Mouse (Mus musculus) embryonic facial prominence, embryonic 14.5 days (tissue): ENCODE measurements around the gene Lmf1. TPM values are rescaled to one million over a fixed set of nuclear protein-coding genes. Genes with fewer than 3 reads are reported as not detected.

Source experiments
- ATAC-seq: fragments of 200-750 bp; cut with Nextera tagmentation; 2 replicates; pipeline ENCODE4 v1.8.0; 2017; ENCODE audit warnings: low read depth, moderate number of reproducible peaks, moderate TSS enrichment
- DNase-seq: peaks from one replicate; pipeline ENCODE4 v3.0.0-alpha.2; 2015; ENCODE audit warnings: low spot score
- H3K27ac ChIP-seq: fragments of 300-500 bp; sonication (generic); replicated peaks from 2 replicates; pipeline ENCODE4 v1.5.1; 2014; ENCODE audit warnings: low read depth, mild to moderate bottlenecking, low read length, moderate library complexity
- H3K27me3 ChIP-seq: fragments of 300-500 bp; sonication (generic); replicated peaks from 2 replicates; pipeline ENCODE4 v1.6.1; 2014; ENCODE audit warnings: low read length; ENCODE audit not compliant: control insufficient read depth, insufficient read depth
- H3K36me3 ChIP-seq: fragments of 300-500 bp; sonication (generic); 2 replicates; pipeline ENCODE4 v1.6.1; 2014; ENCODE audit warnings: low read length, mixed read lengths; ENCODE audit not compliant: control insufficient read depth, insufficient read depth
- H3K4me1 ChIP-seq: fragments of 300-500 bp; sonication (generic); 2 replicates; pipeline ENCODE4 v1.6.1; 2014; ENCODE audit warnings: antibody characterized with exemption, low read length; ENCODE audit not compliant: control insufficient read depth, insufficient read depth
- H3K4me2 ChIP-seq: fragments of 300-500 bp; sonication (generic); 2 replicates; pipeline ENCODE4 v1.6.1; 2014; ENCODE audit warnings: low read depth, mild to moderate bottlenecking, low read length, moderate library complexity, mixed read lengths
- H3K4me3 ChIP-seq: fragments of 300-500 bp; sonication (generic); 2 replicates; pipeline ENCODE4 v1.5.1; 2014; ENCODE audit warnings: low read depth, mild to moderate bottlenecking, low read length
- H3K9ac ChIP-seq: fragments of 300-500 bp; sonication (generic); 2 replicates; pipeline ENCODE4 v1.6.1; 2014; ENCODE audit warnings: low read depth, mild to moderate bottlenecking, low read length, moderate library complexity, mixed read lengths
- H3K9me3 ChIP-seq: fragments of 300-500 bp; sonication (generic); 2 replicates; pipeline ENCODE4 v1.6.1; 2016; ENCODE audit warnings: low read length; ENCODE audit not compliant: control insufficient read depth
- WGBS: fragments of 180-500 bp; shearing (Covaris S2); extraction: QIAGEN DNeasy Blood & Tissue Kit; methylation state at CpG from one replicate; pipeline ENCODE4 v1.1.7; 2014; 5-methylcytosine and 5-hydroxymethylcytosine counted together
- polyA plus RNA-seq: library from polyadenylated mRNA; unstranded; fragments of >200 nt; fragmentation: Nextera tagmentation; extraction: Ambion mirVana; gene quantifications from 2 replicates; pipeline ENCODE4 v1.2.1, GENCODE M21; 2014

The Lmf1 gene
- polyA plus RNA-seq, 1 experiment from 2014 or later: 27.3 TPM

- no peak for ATAC-seq
- peaks cover 18% of the 10 kb centered on the region for H3K4me1 ChIP-seq
Observed at GRCm38 (mm10) chr17:25565244-25565643, 13.6 kb upstream of the Lmf1 start.

GRCm38 (mm10) chr17:25565860-25566600 lies 12.9 kb upstream of the Lmf1 start:
- 68% methylated on average over 17 of the region's 17 CpGs for WGBS
- Histone ChIP-seq H3K9ac (no peak overlapping the region), H3K4me1 (peaks cover 21% of the 10 kb centered on the region), H3K4me2 (peak overlapping the region; percentile 28; the same call in 1 of the 2 replicates), H3K27me3 (peaks cover 19% of the 10 kb centered on the region), H3K4me3 (no peak overlapping the region), H3K27ac (no peak overlapping the region), H3K9me3 (no peaks in the 10 kb centered on the region), H3K36me3 (0 out of 2 replicates have a peak, but pooled peaks cover 6% of the 10 kb centered on the region)
- no peak for DNase-seq
- no peak for ATAC-seq

More at GRCm38 (mm10) chr17:25565244-25565643, 13.6 kb upstream of the Lmf1 start:
- H3K27ac ChIP-seq: no peak overlapping the region
- WGBS: 23% methylated on average over 6 of the region's 6 CpGs
- H3K4me2 ChIP-seq: peak overlapping the region; percentile 28
- 0 out of 2 replicates have a peak overlapping the region, but pooled peaks have one; percentile 5 for H3K4me3 ChIP-seq
- H3K27me3 ChIP-seq: peaks cover 17% of the 10 kb centered on the region
- DNase-seq: peak; percentile 40
- H3K36me3 ChIP-seq: 0 out of 2 replicates have a peak, but pooled peaks cover 6% of the 10 kb centered on the region
- no peaks in the 10 kb centered on the region for H3K9me3 ChIP-seq
- no peak overlapping the region; the same call in 1 of the 2 replicates for H3K9ac ChIP-seq

- 78% methylated on average over 12 of the region's 13 CpGs for WGBS
- H3K4me2 ChIP-seq: peak overlapping the region; percentile 99; the same call in 1 of the 2 replicates
- DNase-seq (no peak), ATAC-seq (no peak)
- H3K9me3 ChIP-seq: no peaks in the 10 kb centered on the region
- no peak overlapping the region for H3K9ac ChIP-seq
- H3K27ac ChIP-seq: no peak overlapping the region
- H3K36me3 ChIP-seq: 0 out of 2 replicates have a peak, but pooled peaks cover 6% of the 10 kb centered on the region
- H3K4me3 ChIP-seq: no peak overlapping the region
- peaks cover 19% of the 10 kb centered on the region for H3K27me3 ChIP-seq
- H3K4me1 ChIP-seq: peaks cover 28% of the 10 kb centered on the region
Observed at GRCm38 (mm10) chr17:25567261-25567660, 11.6 kb upstream of the Lmf1 start.

- Histone ChIP-seq H3K9me3 (no peaks in the 10 kb centered on the region), H3K36me3 (0 out of 2 replicates have a peak, but pooled peaks cover 6% of the 10 kb centered on the region), H3K4me3 (0 out of 2 replicates have a peak overlapping the region, but pooled peaks have one; percentile 60), H3K4me1 (peaks cover 28% of the 10 kb centered on the region), H3K27ac (no peak overlapping the region), H3K9ac (no peak overlapping the region), H3K4me2 (peak overlapping the region; percentile 99), H3K27me3 (peaks cover 19% of the 10 kb centered on the region)
- 21% methylated on average over 14 of the region's 14 CpGs for WGBS
- DNase-seq (peak; percentile 48), ATAC-seq (no peak)
Observed at GRCm38 (mm10) chr17:25567745-25568144, 11.1 kb upstream of the Lmf1 start.

- Histone ChIP-seq H3K36me3 (0 out of 2 replicates have a peak, but pooled peaks cover 6% of the 10 kb centered on the region), H3K27me3 (peaks cover 19% of the 10 kb centered on the region), H3K9me3 (no peaks in the 10 kb centered on the region), H3K4me3 (peak overlapping the region; percentile 60), H3K27ac (no peak overlapping the region), H3K4me1 (peaks cover 28% of the 10 kb centered on the region), H3K4me2 (peak overlapping the region; percentile 99), H3K9ac (no peak overlapping the region)
- ATAC-seq (peak; percentile 11; the same call in 1 of the 2 replicates), DNase-seq (peak; percentile 50)
- 34% methylated on average over 10 of the region's 10 CpGs for WGBS
Observed at GRCm38 (mm10) chr17:25568206-25568605, 10.7 kb upstream of the Lmf1 start.

GRCm38 (mm10) chr17:25568880-25569279 lies 10.0 kb upstream of the Lmf1 start:
- Histone ChIP-seq H3K4me2 (peak overlapping the region; percentile 99), H3K4me1 (peaks cover 28% of the 10 kb centered on the region), H3K27ac (no peak overlapping the region), H3K9ac (peak overlapping the region; percentile 70), H3K27me3 (peaks cover 19% of the 10 kb centered on the region), H3K36me3 (0 out of 2 replicates have a peak, but pooled peaks cover 6% of the 10 kb centered on the region), H3K9me3 (no peaks in the 10 kb centered on the region), H3K4me3 (peak overlapping the region; percentile 60)
- ATAC-seq: no peak
- 65% methylated on average over 11 of the region's 11 CpGs for WGBS
- no peak for DNase-seq

GRCm38 (mm10) chr17:25569833-25570647 lies 8.8 kb upstream of the Lmf1 start:
- no peak for DNase-seq
- peak overlapping the region; percentile 60 for H3K4me3 ChIP-seq
- no peak overlapping the region for H3K27ac ChIP-seq
- peak overlapping the region; percentile 70 for H3K9ac ChIP-seq
- peaks cover 28% of the 10 kb centered on the region for H3K4me1 ChIP-seq
- no peaks in the 10 kb centered on the region for H3K9me3 ChIP-seq
- ATAC-seq: 0 out of 2 replicates have a peak, but pooled peaks have one; percentile 5
- peaks cover 19% of the 10 kb centered on the region for H3K27me3 ChIP-seq
- 0 out of 2 replicates have a peak, but pooled peaks cover 6% of the 10 kb centered on the region for H3K36me3 ChIP-seq
- peak overlapping the region; percentile 99 for H3K4me2 ChIP-seq
- 3% methylated on average over 25 of the region's 54 CpGs for WGBS
